Comparison of ENCODE assay signal across 10 mouse cellular contexts in the genomic region with DNA sequence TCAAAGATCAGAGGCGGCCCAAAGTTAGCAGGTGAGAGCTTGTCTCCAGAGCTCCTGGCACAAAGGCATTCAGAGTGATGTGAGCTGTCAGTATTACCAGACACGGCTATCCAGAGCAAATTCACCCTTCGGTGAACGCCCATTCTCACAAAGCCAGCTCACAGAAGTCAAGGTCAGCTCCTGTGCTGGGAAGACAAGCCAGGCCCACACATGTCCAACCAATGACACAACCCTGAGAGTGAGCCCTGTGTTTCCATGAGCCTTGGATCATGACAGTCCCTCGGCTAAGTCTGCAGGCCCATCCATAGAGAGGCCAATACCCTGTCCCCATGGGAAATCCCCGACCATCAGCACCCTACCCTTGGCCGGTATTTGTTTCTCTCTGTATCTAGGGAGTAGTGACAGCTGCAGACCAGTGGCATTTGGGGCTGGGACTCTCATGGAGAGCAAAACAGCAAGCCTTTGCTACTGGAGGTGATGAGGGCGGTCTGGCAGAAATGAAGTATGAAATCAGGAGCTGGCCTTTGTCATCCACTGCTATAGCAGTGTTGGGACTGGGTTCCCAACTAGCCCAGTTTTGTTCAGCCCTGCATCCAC. TPM values are rescaled to one million over a fixed set of nuclear protein-coding genes. Genes with fewer than 3 reads are reported as not detected.
A peak's percentile ranks its signal among the peaks of the same experiment; 100 is the strongest.
DNase-seq lines count a peak whose midpoint lies in the region; ATAC-seq and TF ChIP-seq lines count a peak whose summit lies in the region.
"Had no signal": no experiment of that assay in that cellular context is flagged by ENCODE, and none has a peak within 500 bp of the region (broad histone marks: within the 10 kb centered on the region; RNA-seq: fewer than 3 reads in every experiment).

No protein-coding gene starts in this region.

- peaks cover 29% of the 10 kb centered on the region; the same call in 1 of the 2 replicates for H3K4me1 ChIP-seq in lung, postnatal 0 days (ENCODE audit: insufficient read depth, low read depth, low read length)
- peaks cover 77% of the 10 kb centered on the region for H3K4me1 ChIP-seq in embryonic facial prominence, embryonic 13.5 days
- peaks cover 13% of the 10 kb centered on the region; the same call in 1 of the 2 replicates for H3K4me1 ChIP-seq in stomach, embryonic 14.5 days (ENCODE audit: control insufficient read depth, insufficient read depth, low read length)

- no peak for DNase-seq in lung, postnatal 0 days (ENCODE audit: low spot score)
- DNase-seq in lung, adult 18-20 months = no peak
- peak; percentile 19 for DNase-seq in heart, postnatal 25 days (ENCODE audit: low spot score)
- DNase-seq in ovary, postnatal 10 days (ENCODE audit: low spot score) = no peak
- DNase-seq in testis, postnatal 14 days (ENCODE audit: low spot score) = no peak
- no peak for DNase-seq in cerebellum, adult 9-11 months
- DNase-seq: cerebellum, adult 11-12 months had no signal

- H3K27me3 ChIP-seq in lung, postnatal 0 days (replicated peaks; ENCODE audit: insufficient read depth, low read length) = no peaks in the 10 kb centered on the region
- H3K27me3 ChIP-seq in embryonic facial prominence, embryonic 13.5 days = no peaks in the 10 kb centered on the region
- no peaks in the 10 kb centered on the region for H3K27me3 ChIP-seq in stomach, embryonic 14.5 days (ENCODE audit: control insufficient read depth, insufficient read depth, low read length)
- H3K27me3 ChIP-seq: Patski had no signal

- intact Hi-C loops in heart, postnatal 25 days (cut with DNase I) = no loop called here

- H3K27ac ChIP-seq in lung, postnatal 0 days (ENCODE audit: low read length) = no peak overlapping the region
- peak overlapping the region; percentile 78 for H3K27ac ChIP-seq in embryonic facial prominence, embryonic 13.5 days
- H3K27ac ChIP-seq in stomach, embryonic 14.5 days (ENCODE audit: low read length) = peak overlapping the region; percentile 77; the same call in 1 of the 2 replicates

- 63% methylated on average over 8 of the region's 8 CpGs for WGBS in lung, postnatal 0 days
- WGBS in embryonic facial prominence, embryonic 13.5 days = 74% methylated on average over 8 of the region's 8 CpGs
- WGBS in stomach, embryonic 14.5 days = 65% methylated on average over 8 of the region's 8 CpGs

- TF ChIP-seq EP300 in lung, postnatal 0 days (IDR thresholded peaks at IDR 0.05) = no peak

- H3K4me2 ChIP-seq in lung, postnatal 0 days (replicated peaks; ENCODE audit: low read depth, low read length) = no peak overlapping the region
- no peak overlapping the region for H3K4me2 ChIP-seq in embryonic facial prominence, embryonic 13.5 days
- H3K4me2 ChIP-seq in stomach, embryonic 14.5 days (replicated peaks; ENCODE audit: low read depth, low read length) = no peak overlapping the region

- no peak for TF ChIP-seq CTCF in lung, postnatal 0 days (IDR thresholded peaks at IDR 0.05)

- no peaks in the 10 kb centered on the region for H3K36me3 ChIP-seq in lung, postnatal 0 days (ENCODE audit: insufficient read depth, low read length)
- no peaks in the 10 kb centered on the region for H3K36me3 ChIP-seq in embryonic facial prominence, embryonic 13.5 days
- H3K36me3 ChIP-seq in stomach, embryonic 14.5 days (ENCODE audit: control insufficient read depth, insufficient read depth, low read length) = no peaks in the 10 kb centered on the region

- H3K9me3 ChIP-seq in lung, postnatal 0 days (ENCODE audit: low read length) = no peaks in the 10 kb centered on the region
- H3K9me3 ChIP-seq in embryonic facial prominence, embryonic 13.5 days = no peaks in the 10 kb centered on the region
- no peaks in the 10 kb centered on the region for H3K9me3 ChIP-seq in stomach, embryonic 14.5 days (ENCODE audit: control insufficient read depth, low read depth, low read length)

- ATAC-seq in lung, postnatal 0 days = peak; percentile 35
- ATAC-seq in embryonic facial prominence, embryonic 13.5 days (ENCODE audit: insufficient number of reproducible peaks, insufficient read depth, low FRiP score, low TSS enrichment, low read depth) = no peak
- ATAC-seq in stomach, embryonic 14.5 days (ENCODE audit: insufficient number of reproducible peaks, insufficient read depth, low FRiP score, low read depth) = no peak
- ATAC-seq: Patski had no signal

- H3K9ac ChIP-seq in lung, postnatal 0 days (replicated peaks; ENCODE audit: low read depth) = no peak overlapping the region
- H3K9ac ChIP-seq in embryonic facial prominence, embryonic 13.5 days = no peak overlapping the region
- H3K9ac ChIP-seq in stomach, embryonic 14.5 days (replicated peaks; ENCODE audit: low read depth, low read length) = no peak overlapping the region

- H3K4me3 ChIP-seq in lung, postnatal 0 days (ENCODE audit: low read depth, low read length) = no peak overlapping the region
- no peak overlapping the region for H3K4me3 ChIP-seq in embryonic facial prominence, embryonic 13.5 days
- H3K4me3 ChIP-seq in stomach, embryonic 14.5 days (ENCODE audit: low read depth, low read length) = no peak overlapping the region

RNA-seq across cellular contexts. Expression of gene Ldlrad3, which starts 58.3 kb away (rescaled TPM):
- polyA plus RNA-seq in lung, postnatal 0 days (2015; fragmentation: Nextera tagmentation; extraction: Ambion mirVana) = 14.6 and 16.3 TPM in 2 replicates
- 52.4 and 53.3 TPM in 2 replicates for polyA plus RNA-seq in embryonic facial prominence, embryonic 13.5 days (2015; fragmentation: Nextera tagmentation; extraction: Ambion mirVana)
- 1 to 10 TPM; 3.8 to 4.5 TPM for total RNA-seq in heart, postnatal 25 days (2021)
- 52.0 and 52.3 TPM in 2 replicates for polyA plus RNA-seq in stomach, embryonic 14.5 days (2014; fragmentation: Nextera tagmentation; extraction: Ambion mirVana)
